Mouse (Mus musculus) ES-Bruce4 (cell line): Measurements from ENCODE around the gene Cs.

Source experiments
- EP300 ChIP-seq: IDR thresholded peaks from 2 replicates; pipeline ENCODE4 v1.6.1; 2011; ENCODE audit warnings: low read depth, low read length; ENCODE audit not compliant: insufficient read depth
- POLR2A ChIP-seq: IDR thresholded peaks from one replicate; pipeline ENCODE4 v1.8.1; 2011; ENCODE audit warnings: low read length; ENCODE audit not compliant: insufficient read depth

GRCm38 (mm10) chr10:128378462-128378861 lies 40.9 kb downstream of the Cs start:
- no peak for TF ChIP-seq EP300
- TF ChIP-seq POLR2A: no peak
